Mouse (Mus musculus) CD4-positive helper T cell, adult 2 months (primary cell): ENCODE measurements around the gene Cluap1.
"Not testable (repeated sequence)": the region's sequence is repeated elsewhere in the genome, so short reads cannot be mapped to it uniquely, and the experiment has no call there.

Experiments
- DNase-seq: peaks from one replicate; pipeline ENCODE4 v3.0.0-alpha.2; 2012; ENCODE audit warnings: low read depth, missing footprints, low spot score

Cluap1 gene

GRCm38 (mm10) chr16:3934091-3934490, 25.5 kb downstream of the Cluap1 start:
- DNase-seq, result no peak

GRCm38 (mm10) chr16:3934701-3935100, 26.1 kb downstream of the Cluap1 start:
- DNase-seq, result peak; percentile 21

- no peak for DNase-seq
These were observed 42.5 kb downstream of the Cluap1 start for GRCm38 (mm10) chr16:3951141-3951540.

- no peak for DNase-seq
These were observed 47.8 kb downstream of the Cluap1 start for GRCm38 (mm10) chr16:3956369-3956768.

- no peak for DNase-seq
These were observed 50.7 kb downstream of the Cluap1 start for GRCm38 (mm10) chr16:3959261-3959660.

- DNase-seq, result no peak
These were observed 56.4 kb downstream of the Cluap1 start for GRCm38 (mm10) chr16:3964990-3965389.

- no peak for DNase-seq
These were observed 56.9 kb downstream of the Cluap1 start for GRCm38 (mm10) chr16:3965534-3965933.

- not testable (repeated sequence) for DNase-seq
These were observed 65.9 kb downstream of the Cluap1 start for GRCm38 (mm10) chr16:3974456-3974855.

- peak; percentile 28 for DNase-seq
These were observed 67.1 kb downstream of the Cluap1 start for GRCm38 (mm10) chr16:3975658-3976057.

GRCm38 (mm10) chr16:3976251-3976671, 67.7 kb downstream of the Cluap1 start, which contains the start of gene Nlrc3:
Nlrc3 (minus strand) TSS chr16:3976632.
- DNase-seq, result peak; percentile 71

GRCm38 (mm10) chr16:3976712-3977111, 68.1 kb downstream of the Cluap1 start:
- no peak for DNase-seq

- DNase-seq, result peak; percentile 30
These were observed 73.6 kb downstream of the Cluap1 start for GRCm38 (mm10) chr16:3982173-3982572.

GRCm38 (mm10) chr16:3983146-3983700, 74.6 kb downstream of the Cluap1 start:
- no peak for DNase-seq

GRCm38 (mm10) chr16:3988410-3988809, 79.8 kb downstream of the Cluap1 start:
- peak; percentile 58 for DNase-seq
